Comparison of ENCODE assay signal across 22 mouse cellular contexts in genomic region chr3:122401011-122401410, GRCm38 (mm10).
A peak's percentile ranks its signal among the peaks of the same experiment; 100 is the strongest.
DNase-seq lines count a peak whose midpoint lies in the region; ATAC-seq and TF ChIP-seq lines count a peak whose summit lies in the region.
"Had no signal": no experiment of that assay in that cellular context is flagged by ENCODE, and none has a peak within 500 bp of the region (broad histone marks: within the 10 kb centered on the region; RNA-seq: fewer than 3 reads in every experiment).

No protein-coding gene starts in this region.

- peak; percentile 34 for DNase-seq in forebrain, embryonic 11.5 days (ENCODE audit: low spot score)
- no peak for DNase-seq in forebrain, embryonic 14.5 days (ENCODE audit: low spot score)
- no peak for DNase-seq in spleen, adult 2 months (ENCODE audit: low read depth in 1 of 2, low spot score in 2 of 2)
- no peak for DNase-seq in spleen, postnatal 4 days (ENCODE audit: low spot score in 2 of 2)
- peak; percentile 37 to 50 for DNase-seq in urinary bladder, postnatal 36 days (ENCODE audit: low spot score in 2 of 2)
- DNase-seq in urinary bladder, postnatal 4 days (ENCODE audit: low spot score in 2 of 2): no peak
- DNase-seq: adrenal gland, postnatal 10 days; adrenal gland, postnatal 36 days; cerebellum, adult 18-20 months; cerebellum, adult 9-10 months; cerebellum, postnatal 14 days; gastrocnemius, postnatal 25 days; heart, adult 18-20 months; heart, postnatal 14 days had no signal

- WGBS in forebrain, embryonic 11.5 days: 96% methylated on average over 2 of the region's 2 CpGs
- 96% methylated on average over 2 of the region's 2 CpGs for WGBS in forebrain, embryonic 14.5 days
- WGBS in spleen, adult 2 months: 79% methylated on average over 2 of the region's 2 CpGs

- TF ChIP-seq CTCF in spleen, adult 2 months (IDR thresholded peaks at IDR 0.05; ENCODE audit: extremely low read depth, insufficient read depth, insufficient read length, insufficient replicate concordance): no peak

- no peaks in the 10 kb centered on the region for H3K36me3 ChIP-seq in forebrain, embryonic 11.5 days (ENCODE audit: control insufficient read depth, insufficient read depth, low read length)
- H3K36me3 ChIP-seq in forebrain, embryonic 14.5 days (ENCODE audit: control insufficient read depth, insufficient read depth, low read length): no peaks in the 10 kb centered on the region
- H3K36me3 ChIP-seq in spleen, adult 2 months (ENCODE audit: control insufficient read depth, insufficient read depth, low read length): no peaks in the 10 kb centered on the region
- H3K36me3 ChIP-seq: forebrain, embryonic 10.5 days; forebrain, embryonic 15.5 days; G1E; heart, embryonic 13.5 days; hindbrain, embryonic 12.5 days; hindbrain, embryonic 15.5 days had no signal

- no peak overlapping the region for H3K4me3 ChIP-seq in forebrain, embryonic 11.5 days (ENCODE audit: low read depth, low read length)
- H3K4me3 ChIP-seq in forebrain, embryonic 14.5 days (ENCODE audit: low read depth, low read length): no peak overlapping the region
- H3K4me3 ChIP-seq in spleen, adult 2 months (ENCODE audit: extremely low read depth, insufficient read depth, insufficient read length): no peak overlapping the region
- H3K4me3 ChIP-seq: forebrain, embryonic 10.5 days; forebrain, embryonic 15.5 days; heart, embryonic 13.5 days; hindbrain, embryonic 12.5 days; hindbrain, embryonic 15.5 days had no signal

- no peak overlapping the region for H3K9ac ChIP-seq in forebrain, embryonic 11.5 days (ENCODE audit: low read length)
- no peak overlapping the region for H3K9ac ChIP-seq in forebrain, embryonic 14.5 days (ENCODE audit: low read length)
- H3K9ac ChIP-seq: forebrain, embryonic 15.5 days; heart, embryonic 13.5 days; hindbrain, embryonic 12.5 days; hindbrain, embryonic 15.5 days had no signal

- H3K27me3 ChIP-seq in forebrain, embryonic 11.5 days (ENCODE audit: control insufficient read depth, insufficient read depth, low read length): no peaks in the 10 kb centered on the region
- H3K27me3 ChIP-seq in forebrain, embryonic 14.5 days (replicated peaks; ENCODE audit: control insufficient read depth, insufficient read depth, low read length): no peaks in the 10 kb centered on the region
- H3K27me3 ChIP-seq in spleen, adult 2 months (ENCODE audit: control insufficient read depth, insufficient read depth, low read length): no peaks in the 10 kb centered on the region
- H3K27me3 ChIP-seq: CH12.LX; forebrain, embryonic 15.5 days; heart, embryonic 13.5 days; hindbrain, embryonic 12.5 days; hindbrain, embryonic 15.5 days; Patski had no signal

- H3K9me3 ChIP-seq in forebrain, embryonic 11.5 days (ENCODE audit: control insufficient read depth, low read length): no peaks in the 10 kb centered on the region
- no peaks in the 10 kb centered on the region for H3K9me3 ChIP-seq in forebrain, embryonic 14.5 days (replicated peaks; ENCODE audit: control insufficient read depth, low read length)
- H3K9me3 ChIP-seq: forebrain, embryonic 10.5 days; forebrain, embryonic 15.5 days; G1E; heart, embryonic 13.5 days; hindbrain, embryonic 12.5 days; hindbrain, embryonic 15.5 days had no signal

- no peak for TF ChIP-seq POLR2A in spleen, adult 2 months (IDR thresholded peaks at IDR 0.05; ENCODE audit: low read depth, low read length)

- H3K4me2 ChIP-seq in forebrain, embryonic 11.5 days (ENCODE audit: low read depth, low read length, severe bottlenecking): no peak overlapping the region
- no peak overlapping the region for H3K4me2 ChIP-seq in forebrain, embryonic 14.5 days (ENCODE audit: low read length)
- H3K4me2 ChIP-seq: forebrain, embryonic 15.5 days; hindbrain, embryonic 12.5 days; hindbrain, embryonic 15.5 days had no signal

- no peak for ATAC-seq in forebrain, embryonic 11.5 days (replicated peaks; ENCODE audit: low FRiP score)
- ATAC-seq in forebrain, embryonic 14.5 days: no peak
- ATAC-seq: Patski had no signal

- H3K4me1 ChIP-seq in forebrain, embryonic 11.5 days (replicated peaks; ENCODE audit: control insufficient read depth, insufficient read depth, low read length): no peaks in the 10 kb centered on the region
- H3K4me1 ChIP-seq in forebrain, embryonic 14.5 days (ENCODE audit: control insufficient read depth, insufficient read depth, low read length): no peaks in the 10 kb centered on the region
- H3K4me1 ChIP-seq in spleen, adult 2 months (ENCODE audit: control insufficient read depth, insufficient read depth, insufficient read length): peaks cover 60% of the 10 kb centered on the region
- H3K4me1 ChIP-seq: forebrain, embryonic 15.5 days; hindbrain, embryonic 12.5 days; hindbrain, embryonic 15.5 days had no signal

- no peak overlapping the region for H3K27ac ChIP-seq in forebrain, embryonic 11.5 days (ENCODE audit: low read depth, low read length)
- no peak overlapping the region for H3K27ac ChIP-seq in forebrain, embryonic 14.5 days (ENCODE audit: low read depth, low read length)
- peak overlapping the region; percentile 73 for H3K27ac ChIP-seq in spleen, adult 2 months (ENCODE audit: insufficient read depth, low read length)
- H3K27ac ChIP-seq: forebrain, embryonic 15.5 days; heart, embryonic 13.5 days; hindbrain, embryonic 12.5 days; hindbrain, embryonic 15.5 days had no signal

Comparison
In these comparisons a context has a peak if more than half of its experiments do, and no peak if none do; other contexts are left out.
1. DNase-seq: peak in forebrain, embryonic 11.5 days (single experiment) and urinary bladder, postnatal 36 days (2 of 2); none in forebrain, embryonic 14.5 days (single experiment), spleen, adult 2 months (0 of 2), spleen, postnatal 4 days (0 of 2) and urinary bladder, postnatal 4 days (0 of 2).